Mouse (Mus musculus) midbrain, postnatal 0 days (tissue): ENCODE data around the gene Cpeb3. TPM values are rescaled to one million over a fixed set of nuclear protein-coding genes. Genes with fewer than 3 reads are reported as not detected.
"Not testable (repeated sequence)": the region's sequence is repeated elsewhere in the genome, so short reads cannot be mapped to it uniquely, and the experiment has no call there.

Experiments
- ATAC-seq: fragments of 200-750 bp; cut with Nextera tagmentation; 2 replicates; pipeline ENCODE4 v1.8.0; 2017; ENCODE audit warnings: moderate number of reproducible peaks, mild to moderate bottlenecking, moderate TSS enrichment, moderate library complexity; ENCODE audit not compliant: low FRiP score
- DNase-seq: peaks from one replicate; pipeline ENCODE4 v3.0.0-alpha.2; 2015; ENCODE audit warnings: low spot score
- H3K27ac ChIP-seq: fragments of 300-500 bp; sonication (generic); 2 replicates; pipeline ENCODE4 v1.5.1; 2014; ENCODE audit warnings: low read depth, mild to moderate bottlenecking, low read length, mixed read lengths
- H3K27me3 ChIP-seq: fragments of 300-500 bp; sonication (generic); 2 replicates; pipeline ENCODE4 v1.6.1; 2014; ENCODE audit warnings: low read length, control low read depth, mixed read lengths; ENCODE audit not compliant: insufficient read depth
- H3K36me3 ChIP-seq: fragments of 300-500 bp; sonication (generic); 2 replicates; pipeline ENCODE4 v1.6.1; 2014; ENCODE audit warnings: low read length, control low read depth, mixed read lengths; ENCODE audit not compliant: insufficient read depth
- H3K4me1 ChIP-seq: fragments of 300-500 bp; sonication (generic); 2 replicates; pipeline ENCODE4 v1.6.1; 2014; ENCODE audit warnings: mild to moderate bottlenecking, control low read depth, antibody characterized with exemption, low read length, mixed read lengths; ENCODE audit not compliant: insufficient read depth
- H3K4me2 ChIP-seq: fragments of 300-500 bp; sonication (generic); 2 replicates; pipeline ENCODE4 v1.6.1; 2014; ENCODE audit warnings: low read depth, mild to moderate bottlenecking, low read length, mixed read lengths; ENCODE audit not compliant: poor library complexity, severe bottlenecking
- H3K4me3 ChIP-seq: fragments of 300-500 bp; sonication (generic); 2 replicates; pipeline ENCODE4 v1.5.1; 2014; ENCODE audit warnings: low read depth, mild to moderate bottlenecking, low read length, moderate library complexity
- H3K9ac ChIP-seq: fragments of 300-500 bp; sonication (generic); replicated peaks from 2 replicates; pipeline ENCODE4 v1.6.1; 2014; ENCODE audit warnings: mild to moderate bottlenecking, low read length, moderate library complexity, mixed read lengths; ENCODE audit not compliant: poor library complexity, severe bottlenecking
- H3K9me3 ChIP-seq: fragments of 300-500 bp; sonication (generic); 2 replicates; pipeline ENCODE4 v1.6.1; 2016; ENCODE audit warnings: low read length, control low read depth
- CTCF ChIP-seq: IDR thresholded peaks from 2 replicates; pipeline ENCODE4 v1.5.1; 2016; ENCODE audit warnings: antibody characterized with exemption, mild to moderate bottlenecking
- WGBS: fragments of 180-500 bp; shearing (Covaris S2); extraction: QIAGEN DNeasy Blood & Tissue Kit; methylation state at CpG from one replicate; pipeline ENCODE4 v1.1.7; 2014; 5-methylcytosine and 5-hydroxymethylcytosine counted together
- polyA plus RNA-seq: library from polyadenylated mRNA; unstranded; fragments of >200 nt; fragmentation: Nextera tagmentation; extraction: Ambion mirVana; gene quantifications from 2 replicates; pipeline ENCODE4 v1.2.1, GENCODE M21; 2015
- total RNA-seq: library from RNA; depleted of rRNA; stranded (reverse); fragments of >200 nt; gene quantifications from 2 replicates; pipeline ENCODE4 v1.2.3, GENCODE M21; 2014

The Cpeb3 gene
- total and polyA plus RNA-seq, 2 experiments from 2014 or later = 11.2 to 35.4 TPM

DNA sequence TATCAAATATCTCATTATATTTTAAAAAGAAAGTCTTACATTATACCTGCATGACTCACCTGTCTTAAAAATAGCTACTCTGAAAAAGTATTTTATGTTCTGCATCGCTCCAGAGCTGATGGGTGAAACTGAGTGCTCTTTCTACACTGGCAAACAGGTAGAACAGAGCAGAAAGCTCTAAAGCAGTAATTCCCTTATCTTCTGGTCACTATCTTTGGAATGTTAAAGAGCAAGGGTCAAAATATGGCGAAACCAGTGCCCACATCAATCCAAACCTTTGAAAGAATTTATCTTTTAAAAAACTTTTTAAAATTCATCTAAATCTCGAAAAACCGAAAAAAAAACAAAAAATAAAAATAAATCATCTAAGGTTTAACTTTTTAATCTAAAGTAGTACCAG is 52.4 kb downstream of the Cpeb3 start:
- H3K36me3 ChIP-seq = no peaks in the 10 kb centered on the region
- H3K9me3 ChIP-seq = no peaks in the 10 kb centered on the region
- DNase-seq (no peak), ATAC-seq (no peak)
- no peak overlapping the region for H3K27ac ChIP-seq
- no peak for TF ChIP-seq CTCF
- H3K4me2 ChIP-seq = no peak overlapping the region
- no peak overlapping the region for H3K4me3 ChIP-seq
- WGBS = 89% methylated on average over 4 of the region's 4 CpGs
- H3K27me3 ChIP-seq = no peaks in the 10 kb centered on the region
- no peak overlapping the region for H3K9ac ChIP-seq
- H3K4me1 ChIP-seq = no peaks in the 10 kb centered on the region

- no peaks in the 10 kb centered on the region for H3K27me3 ChIP-seq
- H3K9ac ChIP-seq = no peak overlapping the region
- TF ChIP-seq CTCF = no peak
- DNase-seq (no peak), ATAC-seq (no peak)
- H3K4me3 ChIP-seq = no peak overlapping the region
- no peaks in the 10 kb centered on the region for H3K36me3 ChIP-seq
- H3K9me3 ChIP-seq = no peaks in the 10 kb centered on the region
- H3K4me2 ChIP-seq = no peak overlapping the region
- H3K27ac ChIP-seq = no peak overlapping the region
- H3K4me1 ChIP-seq = no peaks in the 10 kb centered on the region
- 80% methylated on average over 4 of the region's 4 CpGs for WGBS
Observed at GRCm38 (mm10) chr19:37147145-37147544, 61.3 kb downstream of the Cpeb3 start.

DNA sequence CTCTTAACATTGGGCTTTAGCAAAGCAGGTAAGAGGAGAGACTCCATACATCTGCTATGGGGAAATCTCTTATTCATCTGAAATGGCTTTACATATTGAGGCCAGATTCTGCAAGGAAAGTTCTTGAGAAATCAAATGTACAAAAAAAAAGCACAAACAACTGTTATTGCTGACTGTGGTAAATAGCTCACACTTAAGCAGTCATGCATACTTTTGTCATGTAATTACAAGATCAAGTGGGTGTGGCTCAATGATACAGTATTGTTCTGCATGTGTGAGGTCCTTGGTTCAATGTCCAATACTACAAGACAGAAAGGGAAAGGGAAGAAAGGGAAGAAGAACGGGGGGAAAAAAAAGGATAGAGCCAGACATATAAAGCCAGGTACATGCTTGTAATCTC is 62.6 kb downstream of the Cpeb3 start:
- 95% methylated on average over 1 of the region's 1 CpGs for WGBS
- Histone ChIP-seq H3K27me3 (no peaks in the 10 kb centered on the region), H3K9me3 (no peaks in the 10 kb centered on the region), H3K4me1 (no peaks in the 10 kb centered on the region), H3K36me3 (no peaks in the 10 kb centered on the region), H3K9ac (no peak overlapping the region), H3K27ac (no peak overlapping the region), H3K4me3 (no peak overlapping the region), H3K4me2 (no peak overlapping the region)
- ATAC-seq (no peak), DNase-seq (no peak)
- no peak for TF ChIP-seq CTCF

DNA sequence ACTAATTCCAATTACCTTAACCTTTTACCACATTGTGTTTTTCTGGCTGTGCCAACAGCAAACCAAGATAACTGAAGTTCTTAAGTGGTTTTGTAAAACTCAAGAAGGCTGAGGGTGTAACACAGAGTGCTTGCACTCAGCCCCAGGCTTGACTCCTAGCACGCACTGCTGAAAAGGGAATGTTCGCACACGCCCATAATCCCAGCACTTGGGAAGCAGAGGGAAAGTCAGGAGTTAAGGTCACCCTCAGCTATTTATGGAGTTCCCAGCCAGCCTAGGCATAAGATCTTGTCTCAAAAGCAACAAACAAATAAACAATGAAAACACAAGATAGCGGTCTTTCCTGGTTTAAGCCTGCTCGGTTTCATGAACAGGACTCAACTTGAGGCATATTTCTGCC is 63.0 kb downstream of the Cpeb3 start:
- ATAC-seq (no peak), DNase-seq (no peak)
- no peaks in the 10 kb centered on the region for H3K4me1 ChIP-seq
- TF ChIP-seq CTCF = no peak
- H3K9ac ChIP-seq = no peak overlapping the region
- H3K9me3 ChIP-seq = no peaks in the 10 kb centered on the region
- no peaks in the 10 kb centered on the region for H3K36me3 ChIP-seq
- no peaks in the 10 kb centered on the region for H3K27me3 ChIP-seq
- H3K27ac ChIP-seq = no peak overlapping the region
- WGBS = 89% methylated on average over 5 of the region's 5 CpGs
- H3K4me3 ChIP-seq = no peak overlapping the region
- H3K4me2 ChIP-seq = no peak overlapping the region

DNA sequence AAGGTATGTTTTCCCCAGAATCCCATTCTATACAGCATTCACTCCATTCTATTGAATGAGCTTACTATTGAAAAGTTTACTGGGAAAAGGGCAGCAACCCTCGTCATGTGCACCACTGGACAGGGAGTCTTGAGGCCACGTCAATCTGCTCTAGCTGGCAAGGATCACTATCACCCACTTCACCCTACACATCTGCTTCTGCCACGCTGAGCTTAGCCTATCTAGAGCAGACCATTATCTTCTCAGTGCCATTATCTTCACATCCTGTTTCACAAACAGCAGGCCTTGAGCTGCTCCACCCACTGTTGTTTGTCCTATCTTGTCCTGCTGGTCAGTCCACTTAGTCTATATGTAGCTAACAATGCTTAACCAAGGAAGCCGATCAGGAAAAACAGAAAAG is 66.8 kb downstream of the Cpeb3 start:
- ATAC-seq = no peak
- WGBS = 71% methylated on average over 4 of the region's 4 CpGs

DNA sequence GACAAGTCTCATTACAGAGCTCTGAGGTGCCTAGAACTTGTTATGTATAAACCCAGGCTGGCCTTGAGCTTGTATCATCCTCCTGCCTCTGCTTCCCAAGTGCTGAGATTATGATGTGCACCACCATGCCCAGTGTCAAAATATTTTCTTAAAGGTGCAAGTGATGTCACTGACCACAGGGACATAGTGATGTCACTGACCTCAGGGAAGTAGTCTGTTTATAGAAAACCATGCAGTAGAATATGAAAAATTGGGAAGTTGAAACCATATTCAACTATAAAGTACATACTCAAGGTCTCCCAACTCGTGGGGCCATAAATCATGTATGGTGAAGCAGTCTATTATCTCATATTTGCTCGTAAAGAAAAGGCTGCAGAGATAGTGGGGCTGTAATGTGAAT is 71.3 kb downstream of the Cpeb3 start:
- TF ChIP-seq CTCF = no peak
- no peaks in the 10 kb centered on the region for H3K36me3 ChIP-seq
- no peaks in the 10 kb centered on the region for H3K27me3 ChIP-seq
- DNase-seq (no peak), ATAC-seq (no peak)
- WGBS = 60% methylated on average over 2 of the region's 2 CpGs
- H3K4me3 ChIP-seq = no peak overlapping the region
- no peak overlapping the region for H3K4me2 ChIP-seq
- no peak overlapping the region for H3K9ac ChIP-seq
- H3K9me3 ChIP-seq = no peaks in the 10 kb centered on the region
- H3K27ac ChIP-seq = no peak overlapping the region
- no peaks in the 10 kb centered on the region for H3K4me1 ChIP-seq

More for the DNA sequence above, 66.8 kb downstream of the Cpeb3 start:
- Histone ChIP-seq H3K4me3 (no peak overlapping the region), H3K36me3 (no peaks in the 10 kb centered on the region), H3K27me3 (no peaks in the 10 kb centered on the region), H3K4me2 (no peak overlapping the region), H3K4me1 (no peaks in the 10 kb centered on the region), H3K27ac (no peak overlapping the region), H3K9ac (no peak overlapping the region), H3K9me3 (no peaks in the 10 kb centered on the region)
- no peak for TF ChIP-seq CTCF
- DNase-seq = no peak

- not testable (repeated sequence) for H3K9me3 ChIP-seq, DNase-seq, H3K36me3 ChIP-seq, H3K4me3 ChIP-seq, H3K27me3 ChIP-seq, H3K27ac ChIP-seq, H3K4me2 ChIP-seq, H3K9ac ChIP-seq, ATAC-seq, H3K4me1 ChIP-seq
- WGBS = 80% methylated on average over 2 of the region's 2 CpGs
Observed at GRCm38 (mm10) chr19:37135459-37135858, 72.9 kb downstream of the Cpeb3 start.
